Mouse (Mus musculus) embryonic facial prominence, embryonic 12.5 days (tissue): ENCODE results near the gene Angpt4. TPM values are rescaled to one million over a fixed set of nuclear protein-coding genes. Genes with fewer than 3 reads are reported as not detected.
A peak's percentile ranks its signal among the peaks of the same experiment; 100 is the strongest.

ENCODE experiments used
- ATAC-seq: fragments of 200-750 bp; cut with Nextera tagmentation; 2 replicates; pipeline ENCODE4 v1.8.0; 2017; ENCODE audit not compliant: insufficient number of reproducible peaks, insufficient read depth, low FRiP score, low TSS enrichment
- H3K27ac ChIP-seq: fragments of 300-500 bp; sonication (generic); 2 replicates; pipeline ENCODE4 v1.5.1; 2016; ENCODE audit warnings: mild to moderate bottlenecking
- H3K27me3 ChIP-seq: fragments of 300-500 bp; sonication (generic); 2 replicates; pipeline ENCODE4 v1.6.1; 2016; ENCODE audit warnings: mild to moderate bottlenecking, moderate library complexity
- H3K36me3 ChIP-seq: fragments of 300-500 bp; sonication (generic); 2 replicates; pipeline ENCODE4 v1.6.1; 2016; ENCODE audit warnings: mild to moderate bottlenecking
- H3K4me1 ChIP-seq: fragments of 300-500 bp; sonication (generic); 2 replicates; pipeline ENCODE4 v1.6.1; 2016
- H3K4me2 ChIP-seq: fragments of 300-500 bp; sonication (generic); replicated peaks from 2 replicates; pipeline ENCODE4 v1.6.1; 2016; ENCODE audit warnings: mild to moderate bottlenecking, moderate library complexity
- H3K4me3 ChIP-seq: fragments of 300-500 bp; sonication (generic); 2 replicates; pipeline ENCODE4 v1.5.1; 2016; ENCODE audit warnings: mild to moderate bottlenecking
- H3K9ac ChIP-seq: fragments of 300-500 bp; sonication (generic); 2 replicates; pipeline ENCODE4 v1.6.1; 2016; ENCODE audit warnings: mild to moderate bottlenecking, moderate library complexity
- H3K9me3 ChIP-seq: fragments of 300-500 bp; sonication (generic); 2 replicates; pipeline ENCODE4 v1.6.1; 2016; ENCODE audit warnings: mild to moderate bottlenecking, moderate library complexity
- WGBS: fragments of 180-500 bp; shearing (Covaris S2); methylation state at CpG from one replicate; pipeline ENCODE4 v1.1.7; 2016; 5-methylcytosine and 5-hydroxymethylcytosine counted together
- polyA plus RNA-seq: library from polyadenylated mRNA; unstranded; fragments of >200 nt; fragmentation: Nextera tagmentation; extraction: Ambion mirVana; gene quantifications from 2 replicates; pipeline ENCODE4 v1.2.1, GENCODE M21; 2016

The Angpt4 gene
- polyA plus RNA-seq, 1 experiment from 2014 or later: 0.28 TPM

DNA sequence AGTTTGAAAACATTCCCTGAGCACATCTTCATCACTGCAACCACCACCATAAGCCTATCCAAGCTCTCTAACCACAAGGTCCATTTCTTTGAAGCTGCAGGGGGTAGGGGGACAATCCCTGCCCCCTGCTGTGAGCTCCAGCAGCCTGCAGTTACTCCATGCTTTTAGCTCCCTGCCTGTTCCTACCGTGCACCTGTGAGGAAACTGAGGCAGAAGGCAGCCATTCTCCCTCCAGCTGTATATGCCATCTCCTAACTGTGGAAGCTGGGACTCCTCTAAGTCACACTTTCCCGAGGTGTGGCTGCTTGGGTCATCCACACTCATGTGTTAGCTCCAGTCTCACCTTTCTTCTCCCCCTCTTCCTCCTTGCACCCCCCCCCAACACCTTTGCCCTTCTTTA lies 4.1 kb downstream of the Angpt4 start:
- no peak for ATAC-seq
- 49% methylated on average over 2 of the region's 2 CpGs for WGBS
- peaks cover 40% of the 10 kb centered on the region for H3K4me1 ChIP-seq

DNA sequence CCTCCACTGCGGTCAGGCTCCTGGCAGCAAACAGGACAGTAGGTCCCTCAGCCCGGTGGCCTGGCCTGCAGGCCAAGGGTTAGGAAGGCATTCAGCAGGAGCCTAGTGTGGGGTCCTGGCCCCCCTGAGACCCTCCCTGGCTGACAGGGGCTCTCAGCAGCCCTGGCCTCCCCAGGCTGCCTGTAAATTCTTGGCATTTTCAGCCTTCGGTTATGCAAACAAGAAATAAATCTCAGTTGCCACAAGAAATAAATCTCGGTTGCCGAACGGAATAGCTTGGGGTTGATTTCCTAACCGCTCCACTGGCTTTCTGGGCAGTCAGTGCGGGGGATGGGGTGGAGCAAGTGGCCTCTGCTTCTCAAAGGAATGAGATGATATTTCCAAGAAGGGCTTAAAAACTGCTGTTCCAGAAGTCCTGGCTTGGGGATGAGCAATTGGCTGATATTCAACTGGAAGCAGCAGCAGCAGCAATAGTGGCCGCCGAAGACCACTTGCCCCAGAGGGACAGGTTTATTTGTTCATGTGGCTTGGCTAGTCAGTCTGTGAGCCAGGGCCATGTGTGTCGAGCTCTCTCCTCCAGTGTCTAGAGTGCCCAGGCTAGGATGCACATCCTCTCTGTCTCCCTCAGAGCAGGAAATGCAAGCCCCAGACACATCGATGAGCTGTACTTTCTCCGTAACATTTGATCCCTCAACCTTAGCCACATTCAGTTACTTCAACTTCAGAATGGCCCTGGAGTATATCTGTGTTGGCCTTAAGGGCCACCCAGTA lies 5.2 kb downstream of the Angpt4 start:
- H3K36me3 ChIP-seq: no peaks in the 10 kb centered on the region
- H3K27me3 ChIP-seq: no peaks in the 10 kb centered on the region
- H3K9me3 ChIP-seq: no peaks in the 10 kb centered on the region
- H3K9ac ChIP-seq: no peak overlapping the region
- no peak overlapping the region for H3K4me3 ChIP-seq
- peaks cover 33% of the 10 kb centered on the region for H3K4me1 ChIP-seq
- no peak overlapping the region for H3K4me2 ChIP-seq
- ATAC-seq: no peak
- H3K27ac ChIP-seq: peak overlapping the region; percentile 31; the same call in 1 of the 2 replicates
- WGBS: 52% methylated on average over 13 of the region's 13 CpGs

More for the DNA sequence above, 4.1 kb downstream of the Angpt4 start:
- Histone ChIP-seq H3K27me3 (no peaks in the 10 kb centered on the region), H3K9ac (no peak overlapping the region), H3K36me3 (no peaks in the 10 kb centered on the region), H3K4me2 (no peak overlapping the region), H3K9me3 (no peaks in the 10 kb centered on the region), H3K4me3 (no peak overlapping the region), H3K27ac (no peak overlapping the region)

DNA sequence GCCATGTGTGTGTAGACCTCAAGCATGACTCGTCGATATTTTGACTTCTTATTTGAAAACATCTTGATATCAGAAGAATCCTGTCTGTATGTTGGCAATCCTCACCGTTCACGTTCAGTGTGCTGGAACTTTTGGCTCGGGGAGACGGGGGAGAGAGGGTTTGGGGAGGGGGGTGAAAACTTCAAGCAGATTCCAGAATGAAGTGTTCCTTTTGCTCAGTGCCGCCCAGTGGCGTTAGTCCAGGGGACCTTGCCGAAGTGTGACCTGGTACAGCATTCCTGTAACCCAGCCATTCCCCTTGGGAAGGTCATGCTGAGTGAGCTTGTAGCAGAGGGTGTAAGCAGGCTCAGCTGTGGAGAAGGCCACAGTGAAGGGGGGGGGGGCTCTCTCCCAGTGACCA lies 8.1 kb downstream of the Angpt4 start:
- Histone ChIP-seq H3K9ac (no peak overlapping the region), H3K36me3 (no peaks in the 10 kb centered on the region), H3K4me3 (no peak overlapping the region), H3K4me2 (no peak overlapping the region), H3K4me1 (peaks cover 28% of the 10 kb centered on the region), H3K27ac (no peak overlapping the region), H3K9me3 (no peaks in the 10 kb centered on the region), H3K27me3 (no peaks in the 10 kb centered on the region)
- WGBS: 43% methylated on average over 9 of the region's 9 CpGs
- no peak for ATAC-seq

DNA sequence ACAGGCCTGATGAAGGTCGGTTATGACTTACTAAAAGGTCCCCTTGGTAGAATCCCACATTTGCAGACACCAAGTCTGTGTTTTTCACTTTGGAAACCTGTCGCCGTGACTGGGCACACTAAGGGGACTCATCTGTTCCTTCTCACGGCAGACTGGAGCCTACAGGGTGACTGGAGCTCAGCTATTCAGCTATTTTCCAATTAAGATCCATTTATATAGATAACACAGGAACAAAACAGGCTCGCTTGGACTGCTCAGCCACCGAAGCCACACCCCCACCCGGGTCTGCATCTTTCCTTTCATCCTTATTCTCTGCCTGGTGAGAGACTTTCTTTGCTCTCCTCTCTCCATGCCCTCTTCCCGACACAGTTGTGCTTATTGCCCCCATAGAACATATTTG lies 10.1 kb downstream of the Angpt4 start:
- ATAC-seq: no peak
- no peaks in the 10 kb centered on the region for H3K9me3 ChIP-seq
- WGBS: 37% methylated on average over 8 of the region's 8 CpGs
- H3K4me3 ChIP-seq: no peak overlapping the region
- H3K4me2 ChIP-seq: no peak overlapping the region
- H3K9ac ChIP-seq: no peak overlapping the region
- H3K27me3 ChIP-seq: no peaks in the 10 kb centered on the region
- no peaks in the 10 kb centered on the region for H3K36me3 ChIP-seq
- peak overlapping the region; percentile 66; the same call in 1 of the 2 replicates for H3K27ac ChIP-seq
- peaks cover 21% of the 10 kb centered on the region for H3K4me1 ChIP-seq

DNA sequence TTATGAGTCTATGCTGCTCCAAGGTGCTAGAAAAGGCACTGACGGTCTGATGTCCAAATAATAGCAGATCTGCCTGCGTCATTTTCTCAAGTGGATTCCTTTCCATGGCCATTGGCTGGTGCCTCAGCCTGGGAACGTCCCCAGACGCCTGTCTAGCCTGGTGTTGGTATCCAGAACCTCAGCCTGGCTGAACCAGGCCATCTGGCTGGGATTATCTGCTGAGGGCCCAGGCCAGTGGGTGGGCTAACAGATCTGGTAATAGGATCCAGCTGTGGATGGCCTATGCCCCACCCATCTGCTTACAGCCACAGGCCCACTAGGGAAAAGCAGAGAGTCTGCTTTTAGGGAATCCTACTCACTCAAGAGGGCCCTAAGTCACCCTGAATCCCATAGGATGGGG lies 10.6 kb downstream of the Angpt4 start:
- Histone ChIP-seq H3K9ac (no peak overlapping the region), H3K9me3 (no peaks in the 10 kb centered on the region), H3K4me2 (no peak overlapping the region), H3K4me1 (peaks cover 16% of the 10 kb centered on the region), H3K27me3 (no peaks in the 10 kb centered on the region), H3K4me3 (no peak overlapping the region), H3K27ac (peak overlapping the region; percentile 66; the same call in 1 of the 2 replicates), H3K36me3 (no peaks in the 10 kb centered on the region)
- ATAC-seq: 0 out of 2 replicates have a peak, but pooled peaks have one; percentile 49
- WGBS: 12% methylated on average over 4 of the region's 4 CpGs

DNA sequence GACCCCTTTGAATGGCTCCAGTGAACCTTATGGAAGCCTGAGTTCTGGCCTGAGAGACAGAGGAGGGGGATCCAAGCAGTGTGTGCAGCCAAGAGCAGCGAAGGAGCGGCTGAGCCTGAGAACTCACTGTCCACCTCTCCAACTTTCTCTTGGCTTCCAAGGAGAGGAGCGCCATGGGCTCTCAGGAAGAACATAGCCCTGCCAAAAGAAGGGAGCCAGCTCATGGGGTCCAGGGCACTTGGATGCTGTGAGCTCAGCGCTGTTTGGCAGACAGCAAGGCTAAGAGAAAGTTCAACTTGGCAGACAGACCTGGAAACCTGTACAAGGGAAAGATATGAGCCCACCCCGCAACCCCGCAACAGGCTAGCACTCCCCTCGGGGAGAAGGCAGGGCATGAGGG lies 13.3 kb downstream of the Angpt4 start:
- Histone ChIP-seq H3K4me2 (no peak overlapping the region), H3K27me3 (no peaks in the 10 kb centered on the region), H3K9me3 (no peaks in the 10 kb centered on the region), H3K9ac (no peak overlapping the region), H3K4me1 (peaks cover 11% of the 10 kb centered on the region), H3K27ac (no peak overlapping the region), H3K36me3 (no peaks in the 10 kb centered on the region), H3K4me3 (no peak overlapping the region)
- no peak for ATAC-seq
- 89% methylated on average over 7 of the region's 7 CpGs for WGBS

DNA sequence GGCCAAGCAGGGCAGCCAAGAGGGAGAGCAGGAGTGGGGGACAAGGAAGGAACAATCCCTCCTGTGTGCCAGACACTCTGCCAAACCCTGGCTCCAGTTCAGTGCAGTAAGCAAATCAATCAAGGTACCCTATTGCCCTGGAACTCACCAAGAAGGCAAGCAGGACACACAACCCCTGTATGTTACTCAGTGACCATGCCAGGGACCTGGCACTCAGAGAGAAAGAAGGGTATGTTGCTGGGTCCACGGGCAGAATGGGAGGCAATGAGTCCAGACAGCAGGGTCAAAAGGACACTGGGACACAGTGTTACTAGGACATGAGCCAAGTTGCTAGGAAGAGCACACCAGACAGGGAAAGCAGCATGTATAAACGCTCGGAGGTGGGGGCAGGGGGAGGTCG lies 14.7 kb downstream of the Angpt4 start:
- Histone ChIP-seq H3K4me2 (no peak overlapping the region), H3K27me3 (no peaks in the 10 kb centered on the region), H3K36me3 (no peaks in the 10 kb centered on the region), H3K4me3 (no peak overlapping the region), H3K9ac (no peak overlapping the region), H3K9me3 (no peaks in the 10 kb centered on the region), H3K4me1 (peaks cover 11% of the 10 kb centered on the region), H3K27ac (no peak overlapping the region)
- ATAC-seq: no peak
- WGBS: 65% methylated on average over 4 of the region's 4 CpGs

DNA sequence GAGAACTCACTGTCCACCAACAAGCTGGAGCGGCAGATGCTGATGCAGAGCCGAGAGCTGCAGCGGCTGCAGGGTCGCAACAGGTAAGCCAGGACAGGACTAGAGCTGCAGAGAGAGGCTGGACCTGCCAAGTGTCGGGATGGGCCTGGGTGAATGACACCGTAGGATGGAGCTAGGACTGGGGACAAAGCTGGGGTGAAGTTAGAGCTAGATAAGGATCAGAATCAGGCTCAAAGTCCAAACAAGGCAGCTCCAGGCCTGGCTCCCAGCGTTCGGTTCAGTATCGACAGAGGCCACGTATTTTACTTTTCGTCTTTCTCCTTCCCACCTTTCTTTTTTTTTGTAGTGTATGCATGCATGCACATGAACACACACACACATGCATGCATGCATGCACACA lies 16.1 kb downstream of the Angpt4 start:
- Histone ChIP-seq H3K36me3 (no peaks in the 10 kb centered on the region), H3K9me3 (no peaks in the 10 kb centered on the region), H3K4me2 (no peak overlapping the region), H3K27ac (no peak overlapping the region), H3K27me3 (no peaks in the 10 kb centered on the region), H3K4me1 (no peaks in the 10 kb centered on the region), H3K9ac (no peak overlapping the region), H3K4me3 (no peak overlapping the region)
- ATAC-seq: no peak
- WGBS: 85% methylated on average over 11 of the region's 11 CpGs

DNA sequence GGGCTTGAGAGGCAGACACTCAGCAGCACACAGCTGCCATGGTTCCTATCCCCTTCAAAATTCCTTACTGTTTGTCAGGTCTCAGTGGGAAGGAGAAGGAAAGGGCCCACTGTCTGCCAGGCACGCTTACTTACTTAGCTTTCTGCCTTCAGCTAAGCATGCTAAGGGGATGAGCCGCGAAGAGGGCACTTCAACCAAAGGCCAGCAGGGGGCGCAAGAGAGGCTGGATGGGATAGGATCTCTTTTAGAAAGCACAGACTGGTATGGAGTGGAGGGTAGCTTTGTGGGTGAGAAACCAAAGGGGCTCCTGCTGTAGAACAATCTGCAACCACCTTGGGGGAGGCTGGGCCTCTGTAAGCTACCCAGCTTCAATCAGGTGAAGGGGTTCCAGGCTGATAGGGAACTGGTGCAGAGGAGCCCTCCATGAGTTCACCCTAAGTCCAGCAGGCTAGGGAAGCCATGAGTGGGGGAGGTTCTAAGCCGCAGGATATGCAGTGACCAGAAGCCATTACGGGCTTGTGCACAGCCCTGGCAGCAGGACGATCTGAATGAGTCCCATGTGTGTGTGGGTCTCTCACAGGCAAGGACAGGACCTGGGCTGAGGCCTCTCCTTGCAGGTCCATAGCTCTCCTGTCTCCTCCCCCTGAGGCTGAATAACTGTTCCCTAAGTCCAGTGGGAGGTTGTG lies 19.5 kb downstream of the Angpt4 start:
- Histone ChIP-seq H3K4me3 (no peak overlapping the region), H3K4me1 (no peaks in the 10 kb centered on the region), H3K36me3 (no peaks in the 10 kb centered on the region), H3K27me3 (no peaks in the 10 kb centered on the region), H3K27ac (no peak overlapping the region), H3K9me3 (no peaks in the 10 kb centered on the region), H3K9ac (no peak overlapping the region), H3K4me2 (no peak overlapping the region)
- WGBS: 32% methylated on average over 7 of the region's 7 CpGs
- ATAC-seq: peak; percentile 37; the same call in 1 of the 2 replicates

DNA sequence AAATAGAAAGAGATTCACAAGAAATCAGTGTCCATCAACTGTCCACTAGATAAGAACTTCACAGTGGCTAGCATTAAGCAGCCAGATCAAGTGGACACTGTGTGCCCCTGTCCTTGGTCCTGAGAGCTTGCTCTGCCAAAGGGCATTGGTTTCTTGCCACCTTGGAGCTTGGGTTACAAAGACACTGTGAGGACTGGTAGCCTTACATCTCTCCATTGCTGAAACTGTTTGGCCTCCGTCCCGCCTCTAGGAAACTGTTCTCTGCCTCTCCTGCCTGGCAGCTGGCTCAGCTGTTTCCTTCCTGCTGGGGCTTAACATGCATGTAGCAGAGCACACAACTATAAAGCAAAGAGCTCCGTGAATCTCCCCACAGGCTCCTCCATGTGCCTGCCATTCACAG lies 26.9 kb downstream of the Angpt4 start:
- ATAC-seq: no peak
- no peaks in the 10 kb centered on the region for H3K36me3 ChIP-seq
- WGBS: 56% methylated on average over 3 of the region's 3 CpGs
- H3K4me3 ChIP-seq: no peak overlapping the region
- H3K4me1 ChIP-seq: peaks cover 5% of the 10 kb centered on the region; the same call in 1 of the 2 replicates
- no peak overlapping the region for H3K9ac ChIP-seq
- H3K27ac ChIP-seq: no peak overlapping the region
- no peak overlapping the region for H3K4me2 ChIP-seq
- H3K27me3 ChIP-seq: no peaks in the 10 kb centered on the region; the same call in 1 of the 2 replicates
- H3K9me3 ChIP-seq: no peaks in the 10 kb centered on the region

DNA sequence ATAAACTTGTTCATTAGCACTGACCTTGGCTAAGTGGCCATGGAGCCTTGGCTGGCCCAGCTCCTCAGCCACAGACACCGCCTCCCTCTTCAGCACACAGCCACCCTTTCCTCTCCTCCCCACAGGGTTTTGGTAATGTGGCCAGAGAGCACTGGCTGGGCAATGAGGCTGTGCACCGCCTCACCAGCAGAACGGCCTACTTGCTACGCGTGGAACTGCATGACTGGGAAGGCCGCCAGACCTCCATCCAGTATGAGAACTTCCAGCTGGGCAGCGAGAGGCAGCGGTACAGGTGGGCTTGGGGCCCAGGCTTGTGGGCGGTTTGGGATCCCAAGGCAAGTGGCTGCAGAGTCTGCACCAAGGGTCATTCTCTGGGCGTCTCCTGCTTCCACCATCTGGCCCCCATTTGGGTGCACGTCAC lies 27.8 kb downstream of the Angpt4 start:
- ATAC-seq: no peak
- Histone ChIP-seq H3K4me1 (peaks cover 5% of the 10 kb centered on the region; the same call in 1 of the 2 replicates), H3K4me2 (no peak overlapping the region), H3K9ac (no peak overlapping the region), H3K9me3 (no peaks in the 10 kb centered on the region), H3K36me3 (no peaks in the 10 kb centered on the region), H3K27ac (no peak overlapping the region), H3K27me3 (no peaks in the 10 kb centered on the region; the same call in 1 of the 2 replicates), H3K4me3 (no peak overlapping the region)
- 69% methylated on average over 11 of the region's 11 CpGs for WGBS
